Mouse (Mus musculus): ENCODE results near the gene Vmp1.

Vmp1 gene

DNA sequence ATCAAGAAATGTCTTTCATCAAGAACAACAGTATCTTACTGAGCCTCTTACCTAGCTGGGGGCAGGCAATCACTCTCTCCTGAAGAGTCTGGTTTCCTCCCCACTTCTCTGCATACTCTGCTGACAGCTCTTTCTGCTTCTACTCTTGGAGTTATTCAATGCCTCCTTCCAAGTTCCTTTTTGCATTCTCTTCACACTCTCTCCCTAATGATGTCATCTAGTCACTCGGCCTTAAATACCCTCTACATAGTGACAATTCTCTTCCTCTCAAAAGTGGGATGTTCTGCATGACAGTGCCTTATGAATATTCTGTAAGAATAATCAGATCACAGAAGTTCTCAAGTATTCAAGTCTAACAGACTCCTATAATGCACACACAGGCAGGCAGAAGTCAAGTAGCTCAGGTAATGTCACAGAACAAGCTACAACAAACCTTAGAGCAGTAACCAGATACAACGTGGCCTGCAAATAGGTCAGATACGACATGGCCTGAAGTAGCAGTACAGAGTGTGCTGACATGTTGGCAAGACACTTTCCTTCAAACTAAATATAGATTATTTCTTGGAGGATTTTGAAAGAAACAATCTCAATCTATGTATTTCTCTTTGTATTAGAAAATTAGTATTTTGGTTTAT, 12.5 kb downstream of the Vmp1 start:
- no peak for DNase-seq (ENCODE audit: low spot score)

DNA sequence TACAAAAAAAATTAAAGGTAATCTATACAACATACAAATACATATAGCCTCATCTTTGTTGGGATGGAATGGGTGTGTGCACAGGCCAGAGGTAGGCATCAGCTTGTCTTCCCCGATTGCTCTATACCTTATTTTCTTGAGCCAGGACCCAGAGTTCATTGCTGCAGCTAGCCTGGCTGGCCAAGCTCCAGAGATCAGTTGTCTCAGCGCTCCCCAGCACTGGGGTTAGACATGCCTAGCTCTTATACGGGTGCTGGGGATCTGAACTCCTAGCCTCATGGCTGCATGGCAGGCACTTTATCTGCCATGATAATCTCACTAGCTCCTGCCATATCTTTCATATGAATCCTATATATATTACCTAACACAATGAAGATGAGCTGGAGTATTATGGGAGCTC, 15.5 kb downstream of the Vmp1 start:
- DNase-seq (ENCODE audit: low spot score) = no peak

DNA sequence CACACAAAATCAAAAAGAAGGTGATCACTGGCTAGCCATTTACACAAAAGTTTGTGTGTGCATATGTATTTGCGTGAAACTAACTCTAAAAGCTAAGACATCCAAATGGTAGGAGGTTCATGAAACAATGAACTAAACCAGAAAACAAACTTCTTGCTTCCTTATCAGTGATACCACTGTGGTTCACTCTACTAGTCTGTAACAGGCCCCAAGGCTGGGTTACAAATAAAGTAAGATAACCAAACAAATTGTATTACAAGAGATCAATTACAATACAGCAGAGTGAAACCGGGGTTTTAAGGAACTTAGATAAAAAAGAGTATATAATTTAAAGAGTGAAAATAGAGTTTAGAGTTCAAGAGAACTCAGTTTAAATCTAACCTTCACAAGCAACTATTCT, 16.1 kb downstream of the Vmp1 start:
- DNase-seq (ENCODE audit: low spot score) = no peak

DNA sequence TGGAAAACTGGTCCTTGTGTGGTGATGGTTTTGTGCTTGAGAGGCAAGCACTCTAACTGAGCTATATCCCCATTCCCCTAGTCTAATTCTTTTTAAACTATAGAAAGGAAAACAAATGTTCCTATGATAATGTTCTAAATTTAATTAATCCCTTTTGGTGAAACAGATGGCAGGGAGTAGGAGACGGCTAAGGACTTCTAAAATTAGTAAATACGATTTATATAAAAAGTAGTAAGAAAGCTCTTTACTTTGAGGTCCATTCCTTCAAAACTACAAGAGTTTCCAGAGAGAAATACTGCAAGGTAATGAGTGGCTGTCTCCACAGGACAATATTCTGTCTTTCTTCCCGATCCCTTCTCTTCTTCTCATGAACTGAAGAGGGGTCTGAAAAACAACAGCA, 19.2 kb downstream of the Vmp1 start:
- DNase-seq (ENCODE audit: low spot score) = no peak

DNA sequence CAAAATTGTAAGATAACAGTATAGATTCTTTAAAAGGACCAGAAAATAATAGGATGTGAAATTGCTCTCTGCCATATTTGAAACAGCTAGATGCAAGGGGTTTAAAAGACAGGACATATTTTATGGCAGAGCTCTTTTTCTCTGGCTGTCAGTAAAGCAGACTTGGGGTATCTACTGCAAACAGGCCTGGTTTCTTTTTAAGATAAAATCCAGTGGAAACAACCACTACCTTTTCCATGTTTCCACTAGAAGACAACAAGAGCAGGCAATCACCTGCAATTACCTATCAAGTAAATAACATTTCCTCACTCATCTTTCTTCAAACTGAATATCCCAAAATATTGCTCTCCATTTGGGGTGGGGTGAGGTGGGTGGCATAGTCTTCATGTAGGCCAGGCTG, 19.7 kb downstream of the Vmp1 start:
- DNase-seq (ENCODE audit: low spot score) = no peak

DNA sequence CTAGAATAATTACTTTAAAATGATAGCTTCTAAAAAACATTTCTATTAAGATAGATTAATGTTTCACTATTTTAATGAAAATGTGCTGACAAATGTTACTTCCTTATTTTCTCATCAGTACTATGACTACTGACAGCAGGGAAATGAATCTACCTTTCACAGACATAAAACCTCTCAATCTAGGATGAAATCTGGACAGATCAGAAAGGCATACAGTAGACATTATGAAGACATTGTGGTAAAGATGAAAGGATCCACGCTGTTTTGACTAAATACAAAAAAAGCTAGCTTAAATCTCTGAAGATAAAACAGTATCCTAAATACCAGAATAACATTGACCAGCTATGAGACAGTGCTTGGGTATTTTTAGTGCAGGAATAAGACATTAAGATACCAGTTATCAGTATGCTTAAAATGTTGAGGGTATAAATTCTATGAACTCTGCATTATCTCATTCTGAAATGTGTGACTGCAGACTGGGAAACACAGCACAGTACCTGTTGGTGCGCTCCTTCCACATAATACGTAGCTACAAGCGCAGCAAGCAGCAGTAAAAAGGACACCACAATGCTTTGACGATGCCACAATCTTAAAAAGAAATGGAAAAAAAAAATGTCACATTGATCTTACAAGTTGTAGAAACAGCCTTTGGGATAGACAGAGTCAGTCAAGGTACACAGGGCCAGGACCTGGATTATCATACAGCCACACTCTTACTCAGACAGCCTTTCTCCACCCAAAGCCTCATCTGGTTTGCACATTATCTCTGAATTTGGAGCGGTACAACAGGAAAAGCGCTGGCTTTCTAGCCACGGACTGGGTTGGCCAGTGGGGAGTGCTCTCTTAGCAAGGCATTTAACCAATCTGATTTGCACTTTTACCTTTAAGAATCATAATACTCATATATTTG, 20.4 kb downstream of the Vmp1 start:
- no peak for DNase-seq (ENCODE audit: low spot score)

DNA sequence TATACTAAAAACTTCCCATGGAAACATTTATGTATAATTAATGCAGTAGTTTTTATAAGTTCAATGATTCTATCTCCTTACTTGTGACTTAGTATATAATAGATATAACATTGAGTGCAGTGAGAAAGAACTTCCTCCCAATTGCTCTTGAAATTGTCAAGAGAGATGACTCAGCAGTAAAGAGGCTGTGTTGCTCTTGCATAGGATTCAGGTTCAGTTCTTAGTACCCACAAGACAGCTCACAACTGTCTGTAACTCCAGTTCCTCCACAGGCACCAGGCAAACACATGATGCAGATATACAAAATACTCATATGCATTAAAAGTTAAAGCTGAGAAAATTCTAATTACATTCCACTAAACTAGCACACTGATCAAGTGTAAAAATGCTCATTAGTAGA, 25.8 kb downstream of the Vmp1 start:
- no peak for DNase-seq (ENCODE audit: low spot score)

DNA sequence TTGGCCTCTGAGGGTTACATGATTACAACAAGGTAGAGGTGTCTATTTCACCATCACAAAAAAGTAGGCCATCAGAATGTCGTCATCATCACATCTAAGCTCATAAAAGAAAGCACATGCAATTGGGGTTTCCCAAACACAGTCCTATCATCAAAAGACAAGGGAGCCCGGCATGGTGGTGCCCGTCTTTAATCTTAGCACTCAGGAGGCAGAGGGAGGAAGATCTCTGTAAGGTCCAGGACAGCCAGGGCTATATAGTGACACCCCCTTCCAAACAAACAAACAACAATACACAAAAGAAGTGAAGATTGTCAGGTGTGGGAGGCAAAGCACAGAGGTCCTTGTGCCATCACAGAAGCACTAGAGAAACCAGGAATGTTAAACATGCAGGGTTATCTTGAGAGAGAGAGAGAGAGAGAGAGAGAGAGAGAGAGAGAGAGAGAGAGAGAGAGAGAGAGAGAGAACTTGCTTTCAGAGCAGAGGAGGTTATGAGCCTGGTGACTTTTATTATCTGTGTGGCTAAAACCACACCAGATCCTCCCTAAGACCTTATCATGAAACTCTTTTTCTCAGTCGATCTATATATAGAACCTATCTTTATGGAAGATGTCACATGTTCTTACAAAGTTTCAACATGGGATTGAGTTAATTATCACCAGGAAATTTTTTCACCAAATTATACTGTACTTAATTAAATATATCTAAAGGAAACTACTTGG, 26.6 kb downstream of the Vmp1 start:
- DNase-seq (ENCODE audit: low spot score) = no peak

DNA sequence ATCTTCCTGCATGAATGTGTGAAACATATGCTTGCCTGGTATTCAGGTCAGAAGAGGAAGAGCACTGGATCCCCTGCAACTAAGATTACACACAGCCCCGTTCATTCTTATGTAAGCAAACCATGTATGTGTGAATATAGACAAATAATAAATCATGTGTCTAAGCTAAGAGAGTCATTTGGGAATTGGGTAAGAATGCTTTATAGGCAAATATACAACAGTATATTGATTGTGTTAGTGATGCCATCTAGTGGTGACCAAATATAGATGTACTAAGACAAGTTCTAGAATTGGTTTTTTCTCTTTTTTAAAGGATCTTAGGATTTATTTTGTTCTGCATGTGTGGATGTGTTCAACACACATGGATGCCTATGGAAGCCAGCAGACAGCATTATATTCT, 28.0 kb downstream of the Vmp1 start:
- no peak for DNase-seq (ENCODE audit: low spot score)

DNA sequence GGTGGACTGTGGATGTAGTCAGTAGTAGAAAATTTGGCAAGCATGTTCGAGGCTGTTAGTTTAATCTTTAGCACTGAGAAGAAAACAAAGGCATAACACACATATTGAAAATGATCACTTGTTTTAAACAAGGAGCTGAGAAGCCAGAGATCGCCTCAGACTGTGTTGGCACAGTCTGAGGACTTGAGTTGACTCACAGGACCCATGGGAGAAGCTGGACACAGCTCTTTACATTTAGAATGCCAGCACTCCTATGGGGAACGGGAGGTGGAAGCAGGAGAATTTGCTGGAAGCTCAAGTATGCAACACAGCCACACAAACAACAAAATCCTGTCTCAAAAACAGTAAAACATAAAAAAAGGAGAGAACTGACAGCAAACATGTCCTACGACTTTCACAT, 29.5 kb downstream of the Vmp1 start:
- no peak for DNase-seq (ENCODE audit: low spot score)

DNA sequence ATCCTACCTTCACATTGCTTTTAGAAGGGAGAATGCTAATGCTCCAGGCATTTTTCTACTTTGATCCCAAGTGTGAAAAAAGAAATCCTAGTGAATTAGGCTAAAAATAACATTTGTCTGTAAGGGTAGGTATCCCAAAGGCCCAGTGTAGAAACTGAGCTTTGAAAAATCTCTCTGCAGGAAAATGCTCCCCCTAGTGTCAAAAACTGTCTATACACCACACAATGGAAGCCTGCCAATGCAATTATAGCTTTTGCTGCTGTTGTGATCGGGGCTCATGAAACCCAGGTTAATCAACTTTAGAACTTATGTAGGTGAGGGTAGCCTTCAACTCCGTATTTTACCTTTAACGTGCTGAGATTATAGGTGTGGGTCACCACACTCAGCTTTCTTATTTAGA, 30.2 kb downstream of the Vmp1 start:
- DNase-seq (ENCODE audit: low spot score) = peak; percentile 34

DNA sequence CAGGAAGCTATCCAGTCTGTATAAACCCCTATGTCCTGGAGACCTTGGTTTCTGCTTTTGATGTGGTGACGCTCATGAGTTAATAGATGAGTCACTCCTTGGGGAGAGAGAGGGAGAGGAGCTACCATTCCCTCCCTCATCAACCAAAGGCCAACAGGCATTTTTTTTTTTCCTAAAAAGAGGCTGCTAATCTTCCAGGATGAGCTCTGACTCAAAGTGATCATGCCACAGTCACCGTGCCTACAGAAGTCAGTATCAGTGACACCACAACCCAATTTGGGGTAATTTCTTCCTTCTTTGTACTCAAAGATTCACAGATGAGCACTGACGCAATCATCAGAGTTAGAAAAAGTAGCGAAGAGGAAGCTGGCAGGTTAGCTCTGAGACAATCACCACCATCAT, 31.1 kb downstream of the Vmp1 start:
- DNase-seq (ENCODE audit: low spot score) = no peak

DNA sequence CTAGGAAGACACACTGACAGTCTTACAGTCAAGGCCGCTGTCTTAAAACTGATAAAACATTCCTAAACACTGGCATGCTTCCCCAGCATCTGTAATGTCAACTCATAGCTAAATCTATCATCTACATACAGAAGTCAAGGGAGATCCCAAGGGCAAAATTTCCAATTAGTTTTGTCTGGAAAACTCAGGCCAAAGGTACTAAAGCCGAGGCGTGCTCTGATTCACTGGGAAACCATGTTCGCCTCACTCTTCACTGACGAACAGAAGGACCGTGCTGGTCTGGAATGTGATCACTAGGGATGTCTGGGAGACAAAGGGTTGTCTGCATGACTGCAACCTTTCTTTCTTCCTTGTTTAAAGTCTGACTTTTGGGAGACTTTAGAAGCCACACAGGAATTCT, 33.0 kb downstream of the Vmp1 start:
- no peak for DNase-seq (ENCODE audit: low spot score)

DNA sequence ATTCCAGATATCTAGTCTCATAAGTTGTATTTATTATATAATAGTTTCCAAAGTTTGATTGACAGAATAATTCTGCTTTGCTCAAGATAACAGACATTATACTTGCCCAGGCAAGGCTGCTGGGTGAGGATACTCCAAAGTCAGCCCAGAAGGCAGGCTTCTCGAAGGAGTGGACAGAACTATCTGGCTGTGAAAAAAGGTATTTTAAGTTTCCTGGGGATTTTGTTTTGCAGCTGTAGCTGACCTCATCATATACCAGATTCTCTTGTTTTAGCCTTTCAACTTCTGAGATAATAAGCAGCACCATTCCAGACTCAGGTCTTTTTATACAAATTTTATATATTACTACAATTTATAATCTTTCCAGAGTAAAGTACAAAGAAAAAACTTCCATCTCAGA, 34.1 kb downstream of the Vmp1 start:
- no peak for DNase-seq (ENCODE audit: low spot score)

DNA sequence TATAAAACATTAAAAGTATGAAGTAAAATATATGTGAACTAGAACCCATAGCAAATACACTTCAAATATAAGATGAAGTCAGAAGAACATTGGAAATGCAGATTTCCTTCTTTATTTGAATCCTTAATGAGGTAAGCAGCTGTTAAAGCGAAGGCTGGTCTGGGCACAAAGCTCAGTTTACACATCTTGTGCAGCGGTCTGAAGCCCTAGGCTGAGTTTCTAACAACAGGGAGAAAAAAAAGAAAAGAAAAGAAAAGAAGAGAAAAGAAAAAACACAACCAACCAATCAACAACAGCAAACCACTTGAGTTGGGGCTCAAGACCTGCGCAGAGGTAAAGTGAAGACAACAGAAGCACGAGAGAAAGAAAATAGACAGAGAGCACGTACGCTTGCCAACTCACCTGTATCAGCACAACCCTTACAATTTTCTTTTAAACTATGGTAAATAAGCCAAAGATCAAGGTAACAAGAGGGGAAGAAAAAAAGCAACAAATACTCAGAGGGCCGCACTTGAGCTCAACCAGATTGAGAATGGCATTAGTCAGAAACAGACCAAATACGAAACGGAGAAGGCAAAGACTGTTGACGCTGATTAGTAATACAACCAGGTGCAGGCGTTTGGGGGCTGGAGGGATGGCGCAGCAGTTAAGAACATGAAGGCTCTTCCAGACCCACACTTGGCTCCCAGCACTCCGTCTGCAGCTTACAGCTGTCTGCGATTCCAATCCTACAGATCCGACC, 35.8 kb downstream of the Vmp1 start:
- DNase-seq (ENCODE audit: low spot score) = no peak

DNA sequence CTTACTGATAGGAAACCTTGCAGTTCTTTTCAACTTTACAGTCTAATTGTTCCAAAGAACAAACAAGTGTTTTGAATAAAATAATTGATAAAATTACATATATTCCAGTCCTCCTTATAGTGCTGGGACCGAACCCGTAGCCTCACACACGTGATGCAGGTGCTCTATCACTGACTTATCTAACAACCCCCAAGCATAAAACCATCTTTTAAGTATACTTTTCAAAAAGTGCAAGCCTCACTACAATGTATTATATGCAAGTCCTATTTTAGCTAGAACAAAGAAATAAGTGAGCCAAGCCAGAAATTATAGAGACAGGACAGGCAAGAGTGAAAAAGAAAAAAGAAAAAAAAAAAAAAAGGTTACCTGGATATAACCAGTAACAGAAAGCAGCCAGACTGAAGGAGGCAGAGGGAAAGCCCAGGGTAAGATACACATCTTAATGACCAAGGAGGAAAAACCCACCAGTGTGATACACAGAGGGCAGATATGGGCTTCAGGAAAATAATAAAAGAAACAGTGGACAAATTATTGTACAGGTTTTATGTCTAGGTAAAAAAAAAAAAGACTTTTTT, 36.7 kb downstream of the Vmp1 start:
- DNase-seq (ENCODE audit: low spot score) = no peak

DNA sequence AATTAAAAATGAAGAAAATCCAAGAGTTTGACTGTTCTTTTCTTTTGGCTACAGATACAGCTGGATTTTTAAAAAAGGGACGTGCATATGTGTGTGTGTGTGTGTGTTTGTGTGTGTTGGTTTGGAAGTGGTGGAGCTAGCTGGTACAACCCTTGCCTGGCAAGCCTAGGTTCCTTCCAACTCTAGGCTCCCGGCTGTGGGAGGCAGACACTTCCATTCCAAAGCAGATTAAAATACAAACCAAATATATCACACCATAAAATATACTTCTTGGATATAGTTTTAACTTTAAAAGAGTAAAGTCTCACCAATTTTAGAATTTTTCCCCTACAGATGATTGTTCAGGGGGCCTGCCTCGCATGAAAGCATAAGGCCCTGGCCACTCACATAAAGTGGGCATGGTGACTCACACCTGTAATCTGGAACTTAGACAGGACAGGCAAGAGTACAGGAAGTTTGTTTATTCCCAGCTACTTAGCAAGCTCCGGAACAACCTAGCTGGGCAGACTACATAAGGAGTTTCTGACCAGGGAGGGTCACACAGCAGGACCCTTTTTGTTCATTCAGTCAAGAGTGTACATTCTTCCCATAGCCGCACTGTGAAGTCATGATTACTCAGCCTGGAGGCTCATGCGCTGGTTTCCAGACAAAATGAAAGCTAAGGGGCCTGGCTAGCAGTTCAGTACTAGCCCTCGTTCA, 37.4 kb downstream of the Vmp1 start:
- no peak for DNase-seq (ENCODE audit: low spot score)

DNA sequence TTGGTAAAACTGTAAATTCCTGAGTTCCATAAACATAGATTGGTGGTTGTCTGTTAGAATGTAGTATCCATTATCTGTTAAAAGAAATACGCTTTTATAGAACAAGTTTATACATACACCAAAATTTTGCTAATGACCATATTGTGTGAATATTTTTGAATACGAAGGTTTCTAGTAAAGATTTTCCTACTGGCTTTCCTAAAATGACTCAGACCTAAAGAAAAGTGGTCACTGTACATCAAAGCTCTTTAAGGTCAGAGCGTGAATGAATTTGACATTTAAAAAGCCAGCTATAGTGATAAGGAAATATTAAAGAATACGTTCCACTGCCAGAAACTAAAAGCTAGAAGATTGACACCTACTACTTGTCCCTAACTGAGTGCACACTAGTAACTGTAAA, 39.1 kb downstream of the Vmp1 start:
- DNase-seq (ENCODE audit: low spot score) = no peak

DNA sequence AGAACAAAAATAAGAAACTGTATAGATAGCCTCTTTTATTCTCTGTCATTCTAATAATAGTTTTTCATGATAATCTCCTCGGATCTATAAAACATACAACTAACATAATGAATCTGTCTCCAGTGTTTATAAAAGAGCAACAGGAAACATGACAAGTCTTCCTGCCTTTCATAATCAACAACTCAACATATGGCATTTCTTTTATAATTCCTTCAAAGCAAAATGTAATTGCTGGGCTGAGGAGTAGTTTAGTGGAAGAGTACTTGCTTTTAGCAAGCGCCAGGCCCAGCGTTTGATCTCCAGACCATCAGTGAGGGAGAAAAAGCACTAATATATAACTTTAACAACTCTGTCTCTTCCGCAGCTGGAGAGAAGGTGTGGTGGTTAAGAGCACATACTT, 41.9 kb downstream of the Vmp1 start:
- no peak for DNase-seq (ENCODE audit: low spot score)

DNA sequence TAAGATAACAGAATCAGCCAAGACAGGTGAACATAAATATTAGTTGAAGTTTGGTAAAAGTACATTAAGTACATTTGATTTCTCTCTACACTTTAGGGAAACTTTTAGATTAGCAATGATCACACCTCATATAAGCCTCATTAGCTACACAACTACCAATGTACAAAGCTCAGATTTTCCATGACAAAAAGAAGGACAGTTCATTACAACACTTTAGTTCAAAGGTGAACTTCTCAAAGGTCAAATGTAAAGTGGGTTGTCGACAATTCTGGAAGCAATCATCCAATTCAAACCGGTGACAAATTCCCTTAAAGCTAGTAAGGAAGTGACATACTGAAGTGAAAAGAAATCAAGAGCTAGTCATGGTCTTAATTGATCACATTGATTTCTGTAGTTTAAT, 45.9 kb downstream of the Vmp1 start:
- DNase-seq (ENCODE audit: low spot score) = no peak

DNA sequence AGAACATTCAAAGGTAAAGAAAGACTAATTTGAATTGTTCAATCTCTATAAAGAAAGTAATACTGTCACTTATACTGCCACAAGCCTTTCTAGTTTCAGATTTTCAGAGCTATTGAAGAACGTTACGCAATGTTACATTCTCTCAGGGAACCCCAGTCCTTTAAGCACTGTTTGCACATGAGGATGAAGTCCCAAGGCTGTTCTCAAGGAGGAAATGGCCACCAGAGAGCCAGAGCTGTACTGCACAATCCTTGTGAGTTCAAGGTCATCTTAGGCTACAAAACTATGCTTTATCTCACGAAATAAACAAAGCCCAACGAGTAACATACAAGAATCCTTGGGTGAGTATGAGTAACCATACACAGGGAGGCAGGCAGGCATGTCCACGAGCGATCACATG, 49.2 kb downstream of the Vmp1 start:
- DNase-seq (ENCODE audit: low spot score) = no peak
